In the genomic region with DNA sequence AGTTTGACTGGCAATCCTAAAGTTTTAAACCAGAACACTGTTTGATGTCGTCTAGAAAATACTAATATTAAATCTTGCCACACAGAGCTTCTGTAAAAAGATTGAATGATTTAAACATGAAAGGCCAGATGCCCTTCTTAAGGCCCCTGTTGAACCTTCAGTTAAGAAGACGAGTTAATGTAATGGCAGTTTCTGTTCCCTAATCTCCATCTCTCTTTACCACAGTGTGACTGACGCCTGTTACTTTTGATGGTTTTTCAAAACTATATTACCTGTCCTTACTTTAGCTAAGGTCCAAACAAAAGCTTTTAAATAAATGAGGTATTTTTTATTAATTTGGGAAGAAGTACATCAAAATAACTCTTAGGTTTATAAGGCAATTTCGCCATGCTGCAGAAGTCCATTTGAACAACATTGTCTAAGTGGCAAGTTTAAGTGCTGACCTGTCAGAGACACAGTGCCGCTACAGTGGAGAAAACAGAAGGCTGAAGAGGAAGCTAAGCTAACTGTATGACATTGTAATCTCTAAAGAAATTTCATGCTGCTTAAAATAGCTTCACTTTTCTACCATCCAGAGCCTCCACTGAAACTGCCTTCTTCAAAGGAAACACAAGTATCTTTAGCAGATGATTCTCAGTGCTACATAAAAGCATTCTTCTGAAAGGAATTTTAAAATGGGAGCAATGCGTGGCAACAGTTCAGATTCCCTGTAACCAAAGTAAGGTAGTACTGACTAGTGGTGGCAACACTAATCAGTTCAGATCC, we compare ENCODE assay signal across 14 mouse cellular contexts. TPM values are rescaled to one million over a fixed set of nuclear protein-coding genes. Genes with fewer than 3 reads are reported as not detected.
DNase-seq lines count a peak whose midpoint lies in the region; ATAC-seq lines count a peak whose summit lies in the region.
"Had no signal": no experiment of that assay in that cellular context is flagged by ENCODE, and none has a peak within 500 bp of the region (broad histone marks: within the 10 kb centered on the region; RNA-seq: fewer than 3 reads in every experiment).

No protein-coding gene starts in this region.

- H3K9ac ChIP-seq in heart, embryonic 15.5 days = no peak overlapping the region
- H3K9ac ChIP-seq in liver, embryonic 16.5 days (ENCODE audit: low read depth, low read length) = no peak overlapping the region
- H3K9ac ChIP-seq: forebrain, postnatal 0 days; kidney, embryonic 15.5 days had no signal

- peak overlapping the region; percentile 74 for H3K27ac ChIP-seq in heart, embryonic 15.5 days
- H3K27ac ChIP-seq in liver, embryonic 16.5 days (ENCODE audit: low read length) = 0 out of 2 replicates have a peak overlapping the region, but pooled peaks have one; percentile 10
- H3K27ac ChIP-seq: kidney, embryonic 15.5 days had no signal

- no peak overlapping the region for H3K4me3 ChIP-seq in heart, embryonic 15.5 days
- no peak overlapping the region for H3K4me3 ChIP-seq in liver, embryonic 16.5 days (ENCODE audit: low read depth, low read length)
- H3K4me3 ChIP-seq: kidney, embryonic 15.5 days had no signal

- peak overlapping the region; percentile 34 for H3K4me2 ChIP-seq in heart, embryonic 15.5 days
- H3K4me2 ChIP-seq in liver, embryonic 16.5 days (ENCODE audit: low read depth, low read length) = no peak overlapping the region
- H3K4me2 ChIP-seq: kidney, embryonic 15.5 days had no signal

- WGBS in heart, embryonic 15.5 days = 43% methylated on average over 6 of the region's 6 CpGs
- 59% methylated on average over 6 of the region's 6 CpGs for WGBS in liver, embryonic 16.5 days (ENCODE audit: insufficient replicate concordance)

- no peak for ATAC-seq in heart, embryonic 15.5 days (replicated peaks; ENCODE audit: insufficient number of reproducible peaks, insufficient read depth, low FRiP score, low read depth)
- ATAC-seq in liver, embryonic 16.5 days (ENCODE audit: low read depth) = no peak
- ATAC-seq: forebrain, postnatal 0 days had no signal

- H3K9me3 ChIP-seq in heart, embryonic 15.5 days (replicated peaks) = no peaks in the 10 kb centered on the region
- H3K9me3 ChIP-seq in liver, embryonic 16.5 days (replicated peaks; ENCODE audit: control insufficient read depth, low read length) = no peaks in the 10 kb centered on the region
- H3K9me3 ChIP-seq: kidney, embryonic 15.5 days had no signal

- H3K36me3 ChIP-seq in heart, embryonic 15.5 days = peaks cover 13% of the 10 kb centered on the region
- peaks cover 3% of the 10 kb centered on the region for H3K36me3 ChIP-seq in liver, embryonic 16.5 days (ENCODE audit: control insufficient read depth, insufficient read depth)

- no peak for DNase-seq in heart, adult 9 months (ENCODE audit: low spot score in 2 of 2)
- DNase-seq in A20 (ENCODE audit: low read depth, low spot score) = peak; percentile 79
- DNase-seq in Muller cell, postnatal 12 days (ENCODE audit: inconsistent ontology term) = peak; percentile 44
- no peak for DNase-seq in kidney, adult 18-20 months
- DNase-seq in adrenal gland, adult 8-10 months = no peak
- DNase-seq: adrenal gland, adult 2 months; cerebellum, postnatal 36 days; forebrain, postnatal 0 days; left cerebral cortex, postnatal 4 days; right cerebral cortex, postnatal 25 days; thymus, postnatal 36 days had no signal

- no peaks in the 10 kb centered on the region for H3K27me3 ChIP-seq in heart, embryonic 15.5 days
- no peaks in the 10 kb centered on the region for H3K27me3 ChIP-seq in liver, embryonic 16.5 days (ENCODE audit: control insufficient read depth, insufficient read depth, low read depth, low read length)
- H3K27me3 ChIP-seq: kidney, embryonic 15.5 days had no signal

- H3K4me1 ChIP-seq in heart, embryonic 15.5 days (replicated peaks) = peaks cover 54% of the 10 kb centered on the region
- peaks cover 26% of the 10 kb centered on the region for H3K4me1 ChIP-seq in liver, embryonic 16.5 days (ENCODE audit: control insufficient read depth, low read depth, low read length)

RNA-seq across cellular contexts. Expression of gene Selenof, which starts 14.9 kb away (rescaled TPM):
- 415 and 448 TPM in 2 replicates for polyA plus RNA-seq in heart, embryonic 15.5 days (2015; fragmentation: Nextera tagmentation; extraction: Ambion mirVana)
- polyA plus RNA-seq in liver, embryonic 16.5 days (2015; fragmentation: Nextera tagmentation; extraction: Ambion mirVana) = 272 and 287 TPM in 2 replicates
- 100 to 1,000 TPM; 329 to 408 (median 334) TPM for total RNA-seq in adrenal gland, adult 8-10 months (2022)

RNA-seq across cellular contexts. Expression of gene Hs2st1, which starts 15.0 kb away (rescaled TPM):
- 6.1 and 6.9 TPM in 2 replicates for polyA plus RNA-seq in heart, embryonic 15.5 days (2015; fragmentation: Nextera tagmentation; extraction: Ambion mirVana)
- polyA plus RNA-seq in liver, embryonic 16.5 days (2015; fragmentation: Nextera tagmentation; extraction: Ambion mirVana) = 1.4 and 1.6 TPM in 2 replicates
- total RNA-seq in adrenal gland, adult 8-10 months (2022) = 10 to 100 TPM; 14.7 to 23.9 (median 17.6) TPM

Comparison
In these comparisons a context has a peak if more than half of its experiments do, and no peak if none do; other contexts are left out.
1. DNase-seq: peak in A20 (single experiment) and Muller cell, postnatal 12 days (single experiment); none in heart, adult 9 months (0 of 2), kidney, adult 18-20 months (single experiment) and adrenal gland, adult 8-10 months (single experiment).